Mouse (Mus musculus): ENCODE results near the gene Nabp2.

GRCm38 (mm10) chr10:128438675-128439279, 27.5 kb upstream of the Nabp2 start:
- TF ChIP-seq POLR2A (IDR thresholded peaks at IDR 0.05; ENCODE audit: low read depth, low read length) = no peak
- TF ChIP-seq CTCF (IDR thresholded peaks at IDR 0.05; ENCODE audit: extremely low read depth, insufficient read length, insufficient replicate concordance, low read depth, low read length) = no peak
